Mouse (Mus musculus) right cerebral cortex, adult 18-20 months (tissue): ENCODE measurements around the gene Abhd14b.

Experiments
- DNase-seq: peaks from one replicate; pipeline ENCODE4 v3.0.0; 2022; ENCODE audit warnings: mixed read lengths

The Abhd14b gene

GRCm38 (mm10) chr9:106447348-106447747 lies at the start of gene Abhd14b, which contains the start of gene Abhd14a:
TSS of gene Abhd14b (plus strand) at chr9:106447459.
TSS of gene Abhd14a (minus strand) at chr9:106447678.
- DNase-seq, result peak; percentile 95

DNA sequence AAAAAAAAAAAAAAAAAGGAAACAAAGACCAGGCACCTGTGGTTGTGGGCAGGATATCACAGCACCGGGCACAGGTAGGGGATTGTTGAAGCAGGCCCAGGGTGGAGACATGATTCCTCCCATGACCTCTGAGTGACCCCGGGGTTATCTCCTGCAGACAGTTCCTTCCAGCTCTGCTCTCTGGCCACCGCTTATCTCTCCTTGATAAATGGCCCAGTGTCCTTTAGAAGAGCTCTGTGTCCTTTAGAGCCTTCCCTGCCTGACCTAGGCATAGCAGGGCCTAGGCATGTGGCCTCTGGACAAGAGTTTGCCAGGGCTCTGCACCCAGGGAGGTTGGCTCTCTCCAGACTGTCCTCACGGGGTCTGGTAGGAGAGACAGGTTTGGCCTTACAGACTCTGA lies 49.5 kb upstream of the Abhd14b start:
- DNase-seq, result no peak

- DNase-seq, result no peak
These were observed 48.5 kb upstream of the Abhd14b start for GRCm38 (mm10) chr9:106398667-106399311.

DNA sequence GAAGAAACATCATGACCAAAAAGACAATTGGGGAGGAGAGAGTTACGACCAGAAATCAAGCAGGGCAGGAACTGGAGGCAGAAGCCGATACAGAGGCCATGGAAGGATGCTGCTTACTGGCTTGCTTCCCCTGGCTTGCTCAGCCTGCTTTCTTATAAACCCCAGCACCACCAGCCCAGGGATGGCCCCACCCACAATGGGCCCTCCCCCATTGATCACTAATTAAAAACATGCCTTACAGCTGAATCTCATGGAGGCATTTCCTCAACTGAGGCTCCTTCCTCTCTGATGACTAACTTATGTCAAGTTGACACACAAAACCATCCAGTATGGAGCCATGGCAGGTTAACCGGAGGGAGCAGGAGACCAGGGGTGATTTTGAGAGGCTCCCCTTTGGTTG lies 47.5 kb upstream of the Abhd14b start:
- no peak for DNase-seq

DNA sequence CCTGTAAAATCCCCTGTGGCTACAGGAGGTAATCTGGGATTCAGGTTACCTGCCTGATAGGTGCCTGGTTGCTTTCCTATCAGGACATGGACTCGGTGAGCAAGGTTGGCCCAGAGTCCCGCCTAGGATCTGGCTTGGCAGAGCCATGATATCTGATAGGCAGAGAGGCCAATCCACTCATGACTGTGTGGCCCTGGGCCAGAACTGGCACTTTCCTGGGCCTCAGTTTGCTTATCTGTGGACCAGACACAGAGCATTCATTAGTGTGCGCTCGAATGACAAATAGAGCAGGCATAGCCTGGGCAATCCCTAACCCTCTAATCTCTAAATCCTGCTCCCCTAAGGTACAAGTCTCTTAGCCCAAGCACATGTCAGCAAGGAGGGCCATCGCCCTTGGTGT lies 45.1 kb upstream of the Abhd14b start:
- no peak for DNase-seq

- DNase-seq, result peak; percentile 80
These were observed 44.5 kb upstream of the Abhd14b start for GRCm38 (mm10) chr9:106402607-106403375.

- no peak for DNase-seq
These were observed 42.0 kb upstream of the Abhd14b start for GRCm38 (mm10) chr9:106405275-106405674.

GRCm38 (mm10) chr9:106406443-106407078 lies 40.7 kb upstream of the Abhd14b start:
- DNase-seq, result peak; percentile 63

- no peak for DNase-seq
These were observed 38.2 kb upstream of the Abhd14b start for GRCm38 (mm10) chr9:106409096-106409495.

GRCm38 (mm10) chr9:106410086-106410650 lies 37.1 kb upstream of the Abhd14b start:
- no peak for DNase-seq

- peak; percentile 75 for DNase-seq
These were observed 36.1 kb upstream of the Abhd14b start for GRCm38 (mm10) chr9:106411091-106411594.

DNA sequence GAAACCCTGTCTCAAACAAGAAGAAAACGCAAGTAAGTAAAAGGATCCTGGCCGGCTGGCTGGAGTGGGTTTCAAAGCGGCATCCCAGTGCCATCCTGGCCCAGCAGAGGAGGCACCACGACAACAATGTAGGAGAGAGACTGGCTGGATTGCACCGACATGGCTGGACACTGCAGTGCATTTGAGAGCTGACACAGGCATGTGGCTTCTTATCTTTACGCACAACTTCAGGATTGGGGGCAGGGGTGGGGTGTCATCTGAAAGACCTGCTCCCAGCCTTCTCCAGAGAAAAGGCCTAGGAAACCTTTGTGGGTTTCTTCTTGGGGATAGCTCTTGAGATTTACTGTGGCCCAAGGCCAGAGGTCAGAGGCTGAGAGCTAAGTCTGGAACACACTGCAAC lies 35.5 kb upstream of the Abhd14b start:
- no peak for DNase-seq

- no peak for DNase-seq
These were observed 35.0 kb upstream of the Abhd14b start for GRCm38 (mm10) chr9:106412210-106412609.

- DNase-seq, result no peak
These were observed 33.7 kb upstream of the Abhd14b start for GRCm38 (mm10) chr9:106413606-106414005.

GRCm38 (mm10) chr9:106416826-106417225 lies 30.4 kb upstream of the Abhd14b start:
- peak; percentile 57 for DNase-seq

GRCm38 (mm10) chr9:106417841-106418625 lies 29.2 kb upstream of the Abhd14b start:
- peak; percentile 98 for DNase-seq

DNA sequence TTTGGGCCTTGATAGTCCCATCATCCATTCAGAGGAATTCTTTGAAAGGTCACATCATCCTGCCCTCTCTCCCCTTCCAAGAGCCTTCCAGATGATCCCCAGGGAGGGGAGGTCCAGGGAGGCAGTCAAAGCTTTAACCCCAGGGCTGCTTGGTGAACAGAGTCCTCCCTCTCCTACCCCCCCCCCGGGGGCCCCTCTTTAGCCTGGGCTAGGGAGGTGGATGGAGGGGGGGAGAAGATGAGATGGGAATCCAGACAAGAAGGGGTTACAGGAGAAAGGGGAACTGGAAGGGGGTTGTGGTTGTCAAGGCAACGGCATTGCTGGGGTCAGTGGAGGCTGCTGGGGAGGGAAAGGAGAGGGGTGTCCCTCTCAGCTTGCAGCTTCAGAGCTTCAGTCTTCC lies 26.7 kb upstream of the Abhd14b start:
- no peak for DNase-seq

DNA sequence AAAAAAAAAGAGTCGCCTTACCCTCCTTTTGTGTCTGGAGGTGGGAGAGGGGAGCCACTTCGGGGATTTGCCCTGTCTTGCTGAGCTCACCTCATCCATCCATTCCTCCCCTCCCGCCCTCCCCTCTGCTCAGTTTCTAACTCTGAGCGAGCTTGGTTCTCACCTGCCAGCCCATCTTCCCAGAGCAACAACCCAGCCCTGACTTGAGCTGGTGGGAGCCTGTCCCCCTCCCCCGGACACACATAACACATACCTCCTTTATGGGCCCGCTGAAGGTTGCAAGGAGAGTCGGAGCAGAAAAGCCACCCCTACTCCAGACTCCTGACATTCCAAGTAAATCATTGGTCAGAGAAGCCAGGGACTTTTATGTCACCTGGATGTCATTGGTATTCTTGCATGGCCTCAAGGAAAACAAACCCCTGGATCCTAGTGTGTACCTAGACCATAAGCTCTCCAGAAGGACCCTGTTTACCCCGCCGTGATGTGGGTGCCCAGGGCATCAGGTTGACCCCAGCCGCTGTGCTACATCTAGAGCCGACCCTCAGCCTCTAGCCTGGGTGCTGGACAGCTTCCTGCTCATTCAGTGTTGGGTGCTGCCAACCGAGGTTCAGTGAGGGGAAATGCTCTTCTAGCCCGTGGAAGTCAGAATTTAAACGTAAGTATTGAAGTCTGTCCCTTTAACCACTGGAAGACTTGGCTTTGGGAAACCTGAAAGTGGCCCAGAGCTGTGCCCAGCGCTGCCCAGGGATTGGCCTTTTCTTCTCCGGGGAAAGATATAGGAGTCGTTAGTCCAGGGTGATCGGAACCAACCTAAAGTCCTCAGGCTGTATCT lies 26.0 kb upstream of the Abhd14b start:
- no peak for DNase-seq

DNA sequence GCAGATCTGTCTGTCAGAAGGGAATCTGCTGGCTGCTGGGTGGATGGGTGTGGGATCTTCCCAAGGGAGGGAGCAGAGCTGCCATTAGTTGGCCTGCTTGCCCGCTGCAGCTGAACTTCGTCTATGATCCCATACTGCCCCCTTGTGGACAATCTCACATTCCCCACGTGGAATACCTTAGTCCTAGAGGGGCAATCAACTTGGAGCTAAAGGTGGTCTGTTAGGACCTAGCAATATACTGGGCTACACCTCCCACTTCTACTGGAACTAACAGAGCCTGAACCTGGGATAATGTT lies 25.4 kb upstream of the Abhd14b start:
- peak; percentile 89 for DNase-seq

DNA sequence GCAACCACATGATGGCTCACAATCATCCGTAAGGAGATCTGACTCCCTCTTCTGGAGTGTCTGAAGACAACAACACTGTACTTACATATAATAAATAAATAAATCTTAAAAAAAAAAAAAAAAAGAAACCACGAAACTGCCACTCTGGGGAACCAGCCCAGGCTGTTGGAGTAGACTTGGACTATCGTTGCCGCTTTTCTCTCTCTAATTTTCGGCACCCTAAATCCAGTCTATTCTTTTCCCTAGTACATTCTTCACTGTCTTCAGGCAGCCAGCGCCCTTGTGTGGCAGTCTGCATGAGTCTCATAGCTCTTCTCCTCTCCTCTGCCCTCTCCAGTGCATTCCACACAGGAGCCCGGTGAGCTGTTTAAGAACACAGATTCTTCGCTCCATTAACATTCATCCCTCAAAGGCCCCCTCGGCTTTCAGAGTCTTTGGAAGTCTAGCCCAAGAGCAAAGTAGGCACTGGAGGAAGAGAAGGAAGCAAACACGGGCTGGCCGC lies 18.5 kb upstream of the Abhd14b start:
- DNase-seq, result no peak

GRCm38 (mm10) chr9:106429221-106430014 lies 17.8 kb upstream of the Abhd14b start, which contains the start of gene Rpl29:
TSS of gene Rpl29 (plus strand) at chr9:106429454.
- DNase-seq, result peak; percentile 95
